Mouse (Mus musculus) lung, postnatal 14 days (tissue): ENCODE data around the gene 1700025G04Rik.
A peak's percentile ranks its signal among the peaks of the same experiment; 100 is the strongest.

Experiments
- DNase-seq: peaks from one replicate; pipeline ENCODE4 v3.0.0; 2021

The 1700025G04Rik gene

GRCm38 (mm10) chr1:152075725-152076124 is 14.2 kb downstream of the 1700025G04Rik start:
- DNase-seq = no peak

GRCm38 (mm10) chr1:152070441-152070840 is 19.5 kb downstream of the 1700025G04Rik start:
- no peak for DNase-seq

- no peak for DNase-seq
Observed at GRCm38 (mm10) chr1:152069745-152070144, 20.2 kb downstream of the 1700025G04Rik start.

- no peak for DNase-seq
Observed at GRCm38 (mm10) chr1:152067919-152068318, 22.0 kb downstream of the 1700025G04Rik start.

GRCm38 (mm10) chr1:152065527-152065926 is 24.4 kb downstream of the 1700025G04Rik start:
- DNase-seq = no peak

- no peak for DNase-seq
Observed at GRCm38 (mm10) chr1:152063357-152064145, 26.4 kb downstream of the 1700025G04Rik start.

- DNase-seq = no peak
Observed at GRCm38 (mm10) chr1:152061745-152062144, 28.2 kb downstream of the 1700025G04Rik start.

- DNase-seq = no peak
Observed at GRCm38 (mm10) chr1:152060265-152060664, 29.7 kb downstream of the 1700025G04Rik start.

- DNase-seq = no peak
Observed at GRCm38 (mm10) chr1:152058776-152059175, 31.1 kb downstream of the 1700025G04Rik start.

- DNase-seq = no peak
Observed at GRCm38 (mm10) chr1:152053112-152053511, 36.8 kb downstream of the 1700025G04Rik start.

GRCm38 (mm10) chr1:152051858-152052257 is 38.1 kb downstream of the 1700025G04Rik start:
- peak; percentile 39 for DNase-seq

- no peak for DNase-seq
Observed at GRCm38 (mm10) chr1:152050037-152050436, 39.9 kb downstream of the 1700025G04Rik start.

- no peak for DNase-seq
Observed at GRCm38 (mm10) chr1:152048291-152048690, 41.6 kb downstream of the 1700025G04Rik start.

GRCm38 (mm10) chr1:152047416-152047815 is 42.5 kb downstream of the 1700025G04Rik start:
- DNase-seq = no peak

- DNase-seq = no peak
Observed at GRCm38 (mm10) chr1:152043453-152043852, 46.5 kb downstream of the 1700025G04Rik start.

GRCm38 (mm10) chr1:152042409-152042808 is 47.5 kb downstream of the 1700025G04Rik start:
- no peak for DNase-seq

- no peak for DNase-seq
Observed at GRCm38 (mm10) chr1:152041005-152041404, 48.9 kb downstream of the 1700025G04Rik start.

- no peak for DNase-seq
Observed at GRCm38 (mm10) chr1:152040053-152040452, 49.9 kb downstream of the 1700025G04Rik start.

- no peak for DNase-seq
Observed at GRCm38 (mm10) chr1:152039588-152039987, 50.3 kb downstream of the 1700025G04Rik start.

GRCm38 (mm10) chr1:152038086-152038485 is 51.8 kb downstream of the 1700025G04Rik start:
- DNase-seq = no peak

- no peak for DNase-seq
Observed at GRCm38 (mm10) chr1:152037589-152037988, 52.3 kb downstream of the 1700025G04Rik start.

- DNase-seq = no peak
Observed at GRCm38 (mm10) chr1:152034766-152035165, 55.2 kb downstream of the 1700025G04Rik start.

GRCm38 (mm10) chr1:152033731-152034130 is 56.2 kb downstream of the 1700025G04Rik start:
- no peak for DNase-seq

GRCm38 (mm10) chr1:152032144-152032543 is 57.8 kb downstream of the 1700025G04Rik start:
- peak; percentile 24 for DNase-seq

- no peak for DNase-seq
Observed at GRCm38 (mm10) chr1:152030546-152030945, 59.4 kb downstream of the 1700025G04Rik start.
